In genomic region chr10:64750791-64751190, GRCm38 (mm10) we compare ENCODE assay signal across 8 mouse cellular contexts.
DNase-seq lines count a peak whose midpoint lies in the region; TF ChIP-seq lines count a peak whose summit lies in the region.

No protein-coding gene starts in this region.

- intact Hi-C loops in gastrocnemius, adult 2 months (cut with DNase I), result no loop called here

- no peak overlapping the region for H3K4me3 ChIP-seq in gastrocnemius, adult 2 months

- no peak overlapping the region for H3K27ac ChIP-seq in gastrocnemius, adult 2 months

- DNase-seq in gastrocnemius, adult 2 months, result no peak
- DNase-seq in gastrocnemius, postnatal 4 days (ENCODE audit: low spot score in 2 of 2), result no peak
- peak; percentile 19 for DNase-seq in right cerebral cortex, adult 18-20 months
- DNase-seq in right cerebral cortex, postnatal 25 days, result no peak
- peak; percentile 73 for DNase-seq in embryo, embryonic 10.5 days (ENCODE audit: low spot score)
- DNase-seq in layer of hippocampus, postnatal 25 days (ENCODE audit: extremely low spot score in 1 of 2, low spot score in 1 of 2), result peak; percentile 9 to 19
- peak; percentile 18 for DNase-seq in right cerebral cortex, postnatal 14 days
- no peak for DNase-seq in gastrocnemius, adult 18-20 months (ENCODE audit: low spot score)

- TF ChIP-seq CTCF in gastrocnemius, adult 2 months (IDR thresholded peaks at IDR 0.05), result peak; percentile 56

Comparison
In these comparisons a context has a peak if more than half of its experiments do, and no peak if none do; other contexts are left out.
1. DNase-seq: peak in right cerebral cortex, adult 18-20 months (single experiment), embryo, embryonic 10.5 days (single experiment), layer of hippocampus, postnatal 25 days (2 of 2) and right cerebral cortex, postnatal 14 days (single experiment); none in gastrocnemius, adult 2 months (single experiment), gastrocnemius, postnatal 4 days (0 of 2), right cerebral cortex, postnatal 25 days (single experiment) and gastrocnemius, adult 18-20 months (single experiment).